Mouse (Mus musculus): ENCODE data around the gene Hmbs. TPM values are rescaled to one million over a fixed set of nuclear protein-coding genes. Genes with fewer than 3 reads are reported as not detected.

Hmbs gene
- polyA plus RNA-seq, 1 experiment from 2014 or later = 135 TPM

GRCm38 (mm10) chr9:44320799-44321133 is 23.3 kb downstream of the Hmbs start:
- peak overlapping the region; percentile 98 for H3K4me2 ChIP-seq
- peak overlapping the region; percentile 79 for H3K9ac ChIP-seq
- ATAC-seq (ENCODE audit: extremely low read depth, insufficient number of reproducible peaks, low FRiP score, low TSS enrichment) = no peak
- no peaks in the 10 kb centered on the region for H3K9me3 ChIP-seq
- H3K27me3 ChIP-seq (replicated peaks) = no peaks in the 10 kb centered on the region
- peaks cover 15% of the 10 kb centered on the region for H3K36me3 ChIP-seq
- H3K27ac ChIP-seq (replicated peaks) = peak overlapping the region; percentile 87
- peak overlapping the region; percentile 94 for H3K4me3 ChIP-seq
- 16% methylated on average over 6 of the region's 6 CpGs for WGBS
- H3K4me1 ChIP-seq = peaks cover 34% of the 10 kb centered on the region

GRCm38 (mm10) chr9:44319887-44320798 is 23.9 kb downstream of the Hmbs start, which contains the start of gene C2cd2l:
C2cd2l (minus strand) TSS chr9:44320285.
- peak within 1 kb of the TSS; percentile 87 for H3K27ac ChIP-seq (replicated peaks)
- peaks cover 31% of the 10 kb centered on the region for H3K4me1 ChIP-seq
- peaks cover 22% of the 10 kb centered on the region for H3K36me3 ChIP-seq
- ATAC-seq (ENCODE audit: extremely low read depth, insufficient number of reproducible peaks, low FRiP score, low TSS enrichment) = peak; percentile 96
- peak within 1 kb of the TSS; percentile 94 for H3K4me3 ChIP-seq
- peak within 1 kb of the TSS; percentile 98 for H3K4me2 ChIP-seq
- peak within 1 kb of the TSS; percentile 95 for H3K9ac ChIP-seq
- H3K9me3 ChIP-seq = no peaks in the 10 kb centered on the region
- no peaks in the 10 kb centered on the region for H3K27me3 ChIP-seq (replicated peaks)
- WGBS = under 1% methylated on average over 67 of the region's 67 CpGs

GRCm38 (mm10) chr9:44319105-44319886 is 24.7 kb downstream of the Hmbs start:
- no peaks in the 10 kb centered on the region for H3K9me3 ChIP-seq
- H3K4me3 ChIP-seq = peak overlapping the region; percentile 94
- no peaks in the 10 kb centered on the region for H3K27me3 ChIP-seq (replicated peaks)
- WGBS = 3% methylated on average over 37 of the region's 37 CpGs
- H3K4me1 ChIP-seq = peaks cover 31% of the 10 kb centered on the region
- H3K36me3 ChIP-seq = peaks cover 30% of the 10 kb centered on the region
- ATAC-seq (ENCODE audit: extremely low read depth, insufficient number of reproducible peaks, low FRiP score, low TSS enrichment) = no peak
- peak overlapping the region; percentile 66 for H3K27ac ChIP-seq (replicated peaks)
- H3K9ac ChIP-seq = peak overlapping the region; percentile 95
- H3K4me2 ChIP-seq = peak overlapping the region; percentile 98

- H3K36me3 ChIP-seq = peaks cover 36% of the 10 kb centered on the region
- no peak overlapping the region for H3K27ac ChIP-seq (replicated peaks)
- peak overlapping the region; percentile 95 for H3K9ac ChIP-seq
- peak overlapping the region; percentile 98 for H3K4me2 ChIP-seq
- WGBS = 28% methylated on average over 3 of the region's 3 CpGs
- peaks cover 31% of the 10 kb centered on the region for H3K4me1 ChIP-seq
- ATAC-seq (ENCODE audit: extremely low read depth, insufficient number of reproducible peaks, low FRiP score, low TSS enrichment) = no peak
- H3K9me3 ChIP-seq = no peaks in the 10 kb centered on the region
- peak overlapping the region; percentile 94 for H3K4me3 ChIP-seq
- no peaks in the 10 kb centered on the region for H3K27me3 ChIP-seq (replicated peaks)
These were observed 25.3 kb downstream of the Hmbs start for GRCm38 (mm10) chr9:44318826-44319095.

GRCm38 (mm10) chr9:44318076-44318825 is 25.8 kb downstream of the Hmbs start:
- ATAC-seq (ENCODE audit: extremely low read depth, insufficient number of reproducible peaks, low FRiP score, low TSS enrichment) = no peak
- Histone ChIP-seq H3K9me3 (no peaks in the 10 kb centered on the region), H3K36me3 (peaks cover 41% of the 10 kb centered on the region), H3K4me2 (peak overlapping the region; percentile 98), H3K4me3 (peak overlapping the region; percentile 94), H3K27me3 (replicated peaks) (no peaks in the 10 kb centered on the region), H3K9ac (peak overlapping the region; percentile 95), H3K4me1 (peaks cover 31% of the 10 kb centered on the region), H3K27ac (replicated peaks) (no peak overlapping the region)
- 54% methylated on average over 5 of the region's 5 CpGs for WGBS

GRCm38 (mm10) chr9:44317452-44317851 is 26.6 kb downstream of the Hmbs start:
- H3K36me3 ChIP-seq = peaks cover 47% of the 10 kb centered on the region
- 77% methylated on average over 4 of the region's 4 CpGs for WGBS
- peaks cover 31% of the 10 kb centered on the region for H3K4me1 ChIP-seq
- 0 out of 2 replicates have a peak overlapping the region, but pooled peaks have one; percentile 95 for H3K9ac ChIP-seq
- no peak overlapping the region for H3K27ac ChIP-seq (replicated peaks)
- no peak for ATAC-seq (ENCODE audit: extremely low read depth, insufficient number of reproducible peaks, low FRiP score, low TSS enrichment)
- no peaks in the 10 kb centered on the region for H3K9me3 ChIP-seq
- no peaks in the 10 kb centered on the region for H3K27me3 ChIP-seq (replicated peaks)
- H3K4me3 ChIP-seq = no peak overlapping the region
- peak overlapping the region; percentile 98 for H3K4me2 ChIP-seq

GRCm38 (mm10) chr9:44314910-44315309 is 29.1 kb downstream of the Hmbs start:
- Histone ChIP-seq H3K9ac (no peak overlapping the region), H3K4me1 (peaks cover 41% of the 10 kb centered on the region), H3K27me3 (replicated peaks) (no peaks in the 10 kb centered on the region), H3K36me3 (peaks cover 47% of the 10 kb centered on the region), H3K4me3 (no peak overlapping the region), H3K4me2 (no peak overlapping the region), H3K9me3 (no peaks in the 10 kb centered on the region), H3K27ac (replicated peaks) (no peak overlapping the region)
- ATAC-seq (ENCODE audit: extremely low read depth, insufficient number of reproducible peaks, low FRiP score, low TSS enrichment) = no peak
- 90% methylated on average over 18 of the region's 18 CpGs for WGBS

- no peak overlapping the region for H3K4me2 ChIP-seq
- no peak overlapping the region for H3K27ac ChIP-seq (replicated peaks)
- ATAC-seq (ENCODE audit: extremely low read depth, insufficient number of reproducible peaks, low FRiP score, low TSS enrichment) = no peak
- H3K9ac ChIP-seq = no peak overlapping the region
- H3K4me3 ChIP-seq = no peak overlapping the region
- no peaks in the 10 kb centered on the region for H3K9me3 ChIP-seq
- H3K27me3 ChIP-seq (replicated peaks) = no peaks in the 10 kb centered on the region
- 74% methylated on average over 4 of the region's 4 CpGs for WGBS
- peaks cover 39% of the 10 kb centered on the region for H3K4me1 ChIP-seq
- peaks cover 47% of the 10 kb centered on the region for H3K36me3 ChIP-seq
These were observed 29.8 kb downstream of the Hmbs start for GRCm38 (mm10) chr9:44314257-44314547.

GRCm38 (mm10) chr9:44313476-44314256 is 30.4 kb downstream of the Hmbs start:
- H3K36me3 ChIP-seq = peaks cover 47% of the 10 kb centered on the region
- no peak overlapping the region for H3K4me2 ChIP-seq
- H3K4me1 ChIP-seq = peaks cover 33% of the 10 kb centered on the region
- 76% methylated on average over 19 of the region's 19 CpGs for WGBS
- no peak overlapping the region for H3K9ac ChIP-seq
- no peak overlapping the region for H3K4me3 ChIP-seq
- no peak overlapping the region for H3K27ac ChIP-seq (replicated peaks)
- no peaks in the 10 kb centered on the region for H3K27me3 ChIP-seq (replicated peaks)
- ATAC-seq (ENCODE audit: extremely low read depth, insufficient number of reproducible peaks, low FRiP score, low TSS enrichment) = no peak
- no peaks in the 10 kb centered on the region for H3K9me3 ChIP-seq

- Histone ChIP-seq H3K27me3 (replicated peaks) (no peaks in the 10 kb centered on the region), H3K4me1 (peaks cover 19% of the 10 kb centered on the region), H3K27ac (replicated peaks) (peak overlapping the region; percentile 34; the same call in 1 of the 2 replicates), H3K9me3 (no peaks in the 10 kb centered on the region), H3K9ac (peak overlapping the region; percentile 54), H3K36me3 (peaks cover 39% of the 10 kb centered on the region), H3K4me3 (peak overlapping the region; percentile 7; the same call in 1 of the 2 replicates), H3K4me2 (peak overlapping the region; percentile 50)
- 21% methylated on average over 27 of the region's 27 CpGs for WGBS
- ATAC-seq (ENCODE audit: extremely low read depth, insufficient number of reproducible peaks, low FRiP score, low TSS enrichment) = no peak
These were observed 32.6 kb downstream of the Hmbs start for GRCm38 (mm10) chr9:44311136-44312134.
